Mouse (Mus musculus) thymus, adult 2 months (tissue): Measurements from ENCODE around the gene Itga2. TPM values are rescaled to one million over a fixed set of nuclear protein-coding genes. Genes with fewer than 3 reads are reported as not detected.
A peak's percentile ranks its signal among the peaks of the same experiment; 100 is the strongest.

Experiments
- DNase-seq: peaks from one replicate; pipeline ENCODE4 v3.0.0; 2021
- H3K27ac ChIP-seq: fragments of 200-500 bp; 2 replicates; pipeline ENCODE4 v1.5.1; 2012; ENCODE audit warnings: low read length, control low read depth; ENCODE audit not compliant: control insufficient read depth, insufficient read depth
- H3K27me3 ChIP-seq: fragments of 200-500 bp; 2 replicates; pipeline ENCODE4 v1.6.1; 2012; ENCODE audit warnings: mild to moderate bottlenecking, low read length, moderate library complexity, mixed read lengths; ENCODE audit not compliant: control insufficient read depth, insufficient read depth
- H3K36me3 ChIP-seq: fragments of 200-500 bp; 2 replicates; pipeline ENCODE4 v1.6.1; 2012; ENCODE audit warnings: mild to moderate bottlenecking, low read length, moderate library complexity; ENCODE audit not compliant: control insufficient read depth, insufficient read depth
- H3K4me1 ChIP-seq: fragments of 200-500 bp; replicated peaks from 2 replicates; pipeline ENCODE4 v1.6.1; 2012; ENCODE audit warnings: low read length; ENCODE audit not compliant: control insufficient read depth, insufficient read depth
- H3K4me3 ChIP-seq: fragments of 200-500 bp; 2 replicates; pipeline ENCODE4 v1.5.1; 2012; ENCODE audit warnings: mild to moderate bottlenecking, low read length, control low read depth, moderate library complexity; ENCODE audit not compliant: control insufficient read depth, insufficient read depth
- CTCF ChIP-seq: fragments of 200-500 bp; IDR thresholded peaks from 2 replicates; pipeline ENCODE4 v1.5.1; 2012; ENCODE audit warnings: mild to moderate bottlenecking, control low read depth, low read length, moderate library complexity, borderline replicate concordance; ENCODE audit not compliant: control insufficient read depth, poor library complexity, insufficient read depth; ENCODE audit errors: extremely low read depth
- POLR2A ChIP-seq: fragments of 200-500 bp; IDR thresholded peaks from 2 replicates; pipeline ENCODE4 v1.6.1; 2012; ENCODE audit warnings: mild to moderate bottlenecking, low read length, control low read depth, moderate library complexity; ENCODE audit not compliant: control insufficient read depth, poor library complexity, insufficient read depth; ENCODE audit errors: extremely low read depth
- WGBS: fragments of 180-500 bp; shearing (Covaris S2); methylation state at CpG from one replicate; pipeline ENCODE4 v1.1.7; 2018; 5-methylcytosine and 5-hydroxymethylcytosine counted together
- polyA plus RNA-seq: library from polyadenylated mRNA; depleted of rRNA; stranded (reverse); fragments of >200 nt; gene quantifications from 2 replicates; pipeline ENCODE4 v1.2.3, GENCODE M21; 2012

Gene Itga2
- polyA plus RNA-seq, 1 experiment, result 0.13 TPM

DNA sequence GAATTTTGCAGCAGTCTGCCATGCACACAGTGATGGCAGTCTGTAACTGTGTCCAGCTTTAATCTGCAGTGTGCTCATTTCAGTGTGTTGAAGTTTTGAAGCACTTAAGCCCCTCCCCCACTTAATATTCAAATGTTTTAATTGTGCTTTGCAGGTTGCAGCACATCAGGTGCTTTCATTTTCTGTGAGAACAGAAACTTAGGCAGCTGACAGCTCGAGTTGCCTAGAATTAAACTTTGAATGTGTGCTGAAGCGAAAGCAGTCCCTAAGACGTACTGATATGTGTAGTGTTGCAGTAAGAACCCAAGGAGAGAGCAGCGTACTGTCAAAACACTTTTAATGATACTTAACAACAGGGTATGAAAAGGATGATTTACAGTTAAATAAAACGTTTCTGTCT lies 99.1 kb downstream of the Itga2 start:
- no peaks in the 10 kb centered on the region for H3K4me1 ChIP-seq
- no peak for TF ChIP-seq CTCF
- TF ChIP-seq POLR2A, result no peak
- H3K27ac ChIP-seq, result no peak overlapping the region
- 80% methylated on average over 5 of the region's 5 CpGs for WGBS
- no peak overlapping the region for H3K4me3 ChIP-seq
- no peak for DNase-seq
- H3K27me3 ChIP-seq, result no peaks in the 10 kb centered on the region
- peaks cover 11% of the 10 kb centered on the region for H3K36me3 ChIP-seq

DNA sequence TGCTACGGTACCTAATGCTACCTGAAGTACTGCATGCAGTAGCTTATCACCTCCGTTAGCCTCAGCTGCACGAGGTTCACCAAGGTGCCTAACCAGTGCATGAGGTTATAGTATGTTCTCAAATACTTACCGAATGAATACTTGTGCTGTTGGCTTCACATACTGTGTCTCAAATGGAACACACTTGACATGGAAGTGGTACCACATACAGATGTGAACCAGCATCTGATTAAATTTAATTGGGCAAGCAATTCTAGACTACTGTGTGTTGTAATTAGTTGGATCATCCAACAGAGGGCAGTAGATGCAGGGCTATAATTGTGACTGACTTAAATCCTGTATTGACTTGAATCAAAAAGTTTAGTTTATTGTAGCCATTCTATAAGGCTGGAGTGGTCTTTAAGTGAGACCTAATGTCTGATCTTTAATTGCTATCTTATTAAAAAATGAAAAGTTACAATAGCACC lies 100.5 kb downstream of the Itga2 start:
- peaks cover 21% of the 10 kb centered on the region for H3K36me3 ChIP-seq

DNA sequence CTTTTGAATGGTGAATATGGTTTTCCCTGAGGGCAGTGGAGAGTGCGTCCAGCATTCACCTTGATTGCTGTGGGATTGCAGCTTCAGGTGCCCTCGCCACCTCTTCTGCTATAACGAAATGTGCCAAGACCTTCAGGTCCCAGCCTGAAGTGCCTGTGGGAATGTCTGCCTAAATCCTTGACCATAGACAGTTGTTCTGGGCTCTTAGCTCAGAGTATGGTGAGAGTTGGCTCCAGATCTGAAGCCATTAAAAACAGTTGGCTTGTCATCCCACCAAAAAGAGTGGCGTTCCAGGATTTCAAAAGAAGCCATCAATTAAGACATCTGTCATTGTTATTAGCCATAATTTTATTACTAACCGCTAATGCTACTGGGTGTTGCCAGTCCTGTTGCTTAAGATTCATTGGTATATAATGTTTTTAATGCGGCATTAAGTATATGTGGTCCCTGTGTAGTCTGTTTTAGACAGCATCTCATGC lies 106.5 kb downstream of the Itga2 start:
- H3K36me3 ChIP-seq, result peaks cover 23% of the 10 kb centered on the region
- no peak for TF ChIP-seq POLR2A
- TF ChIP-seq CTCF, result no peak
- no peak overlapping the region for H3K4me3 ChIP-seq
- no peaks in the 10 kb centered on the region for H3K27me3 ChIP-seq
- over 99% methylated on average over 6 of the region's 6 CpGs for WGBS
- H3K4me1 ChIP-seq, result no peaks in the 10 kb centered on the region
- no peak overlapping the region for H3K27ac ChIP-seq
- DNase-seq, result no peak

More for the DNA sequence above, 100.5 kb downstream of the Itga2 start:
- DNase-seq, result peak; percentile 35
- TF ChIP-seq CTCF, result no peak
- TF ChIP-seq POLR2A, result no peak
- WGBS, result 90% methylated on average over 4 of the region's 4 CpGs
- no peak overlapping the region for H3K4me3 ChIP-seq
- no peaks in the 10 kb centered on the region for H3K27me3 ChIP-seq
- no peak overlapping the region for H3K27ac ChIP-seq
- no peaks in the 10 kb centered on the region for H3K4me1 ChIP-seq

DNA sequence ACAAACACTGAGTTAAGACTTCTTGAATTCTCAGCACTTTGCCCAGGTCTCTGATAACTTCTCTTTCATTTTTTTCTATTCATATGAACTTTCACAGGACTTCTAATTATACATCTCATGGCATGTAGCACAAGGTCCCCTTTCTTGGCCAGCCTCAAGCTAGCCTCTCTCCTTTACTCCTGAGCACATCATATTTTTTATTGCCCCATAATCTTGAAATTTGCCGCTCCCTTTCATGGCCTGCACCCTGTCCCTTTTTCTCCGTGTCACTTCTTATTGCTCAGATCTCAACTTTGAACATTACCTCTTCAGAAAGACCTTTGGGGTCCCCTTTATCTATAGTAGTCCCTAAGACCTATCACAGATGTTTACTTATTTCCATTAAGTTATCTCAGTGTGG lies 109.0 kb downstream of the Itga2 start:
- TF ChIP-seq CTCF (no peak), POLR2A (no peak)

DNA sequence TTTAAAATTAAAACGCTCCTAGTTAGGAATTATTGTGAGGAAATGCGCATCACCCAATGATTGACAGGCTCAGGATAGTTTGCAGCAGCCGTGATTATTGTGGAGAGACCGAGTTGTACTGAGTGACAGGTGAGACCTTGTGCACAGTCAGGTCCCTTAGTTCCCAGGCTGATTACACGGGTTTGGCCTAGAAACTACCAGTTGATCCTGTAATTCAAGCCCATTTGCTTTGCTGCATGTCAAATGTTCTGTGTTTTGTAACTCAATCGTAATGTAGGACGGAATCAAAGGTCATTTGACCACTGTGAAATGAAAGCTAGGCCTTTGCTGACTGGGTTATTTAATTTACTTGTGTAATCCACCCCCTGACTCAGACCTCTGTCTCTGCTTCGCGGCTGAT lies 113.4 kb downstream of the Itga2 start:
- WGBS, result 20% methylated on average over 9 of the region's 9 CpGs
- TF ChIP-seq CTCF (no peak), POLR2A (no peak)
- Histone ChIP-seq H3K4me3 (peak overlapping the region; percentile 63), H3K4me1 (0 out of 2 replicates have a peak, but pooled peaks cover 2% of the 10 kb centered on the region), H3K27me3 (no peaks in the 10 kb centered on the region), H3K36me3 (no peaks in the 10 kb centered on the region), H3K27ac (no peak overlapping the region)
- no peak for DNase-seq

More for the DNA sequence above, 109.0 kb downstream of the Itga2 start:
- no peaks in the 10 kb centered on the region for H3K27me3 ChIP-seq
- H3K4me1 ChIP-seq, result 0 out of 2 replicates have a peak, but pooled peaks cover 2% of the 10 kb centered on the region
- peaks cover 16% of the 10 kb centered on the region for H3K36me3 ChIP-seq
- DNase-seq, result no peak
- no peak overlapping the region for H3K4me3 ChIP-seq
- WGBS, result 99% methylated on average over 2 of the region's 2 CpGs
- no peak overlapping the region for H3K27ac ChIP-seq

DNA sequence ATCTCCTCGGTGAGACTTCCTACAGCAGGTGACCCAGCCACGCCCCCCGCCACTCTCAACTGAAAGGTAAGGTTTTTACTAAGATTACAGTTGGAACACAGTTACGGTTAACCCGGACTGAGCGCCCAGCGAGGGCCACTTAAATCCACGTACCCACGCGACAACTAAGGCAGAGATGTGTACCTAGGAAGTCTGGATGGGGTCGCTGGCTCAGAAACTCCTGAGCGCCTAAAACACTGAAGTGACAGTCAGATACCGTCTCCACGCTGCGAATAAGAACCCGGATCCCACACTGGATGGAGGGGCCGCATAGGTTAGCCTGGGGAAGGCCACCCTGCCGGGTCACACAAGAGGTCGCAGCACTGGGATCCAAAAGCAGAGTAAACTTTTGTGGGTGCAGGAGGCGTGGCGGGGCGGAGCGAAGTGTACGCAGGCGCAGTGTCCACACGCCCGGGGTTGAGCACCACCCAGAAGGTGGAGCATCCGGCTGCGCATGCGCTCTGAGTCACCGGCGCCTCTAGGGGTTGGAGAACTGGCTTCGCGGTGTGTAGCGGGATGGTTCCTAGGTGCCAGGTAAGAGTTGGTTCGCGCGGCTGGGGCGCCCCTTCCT lies 114.0 kb downstream of the Itga2 start, which contains the start of gene Mocs2:
Gene Mocs2, plus strand, starts transcription at position 486 of the 610 bp plus-strand sequence.
- peak; percentile 95 for DNase-seq
- Histone ChIP-seq H3K27ac (no peak within 1 kb of the TSS), H3K4me3 (peak within 1 kb of the TSS; percentile 63), H3K4me1 (0 out of 2 replicates have a peak, but pooled peaks cover 2% of the 10 kb centered on the region), H3K27me3 (no peaks in the 10 kb centered on the region), H3K36me3 (no peaks in the 10 kb centered on the region)
- TF ChIP-seq POLR2A (0 out of 2 replicates have a peak, but pooled peaks have one; percentile 73), CTCF (no peak)
- under 1% methylated on average over 39 of the region's 39 CpGs for WGBS

DNA sequence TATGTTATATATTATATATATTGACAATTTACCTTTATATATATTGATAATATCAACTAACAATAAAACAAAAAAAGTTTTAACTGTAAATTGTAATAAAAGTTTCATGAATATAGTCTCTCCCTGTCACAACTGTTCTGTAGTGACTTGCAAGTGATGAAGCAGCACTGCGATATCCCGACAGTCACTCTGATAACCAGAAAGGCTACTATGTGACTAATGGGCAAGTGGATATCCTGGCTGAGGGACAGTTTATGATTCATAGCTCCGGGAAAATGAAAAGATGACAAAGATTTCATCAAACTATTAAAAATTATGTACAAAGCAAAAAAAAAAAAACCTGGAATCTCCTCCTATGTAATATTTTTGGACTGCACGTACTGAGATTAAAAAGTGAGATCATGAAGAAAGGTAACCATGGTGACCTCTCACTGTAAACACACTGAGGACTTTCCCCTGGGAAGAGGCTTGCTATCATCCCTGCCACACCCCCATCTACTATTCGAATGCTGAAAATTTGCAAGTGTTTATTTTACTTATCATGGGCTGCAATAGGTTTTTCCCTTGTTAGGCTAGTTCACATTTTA lies 122.2 kb downstream of the Itga2 start:
- TF ChIP-seq CTCF (no peak), POLR2A (no peak)

More for the DNA sequence above, 122.2 kb downstream of the Itga2 start:
- WGBS, result 92% methylated on average over 5 of the region's 5 CpGs
- Histone ChIP-seq H3K4me1 (no peaks in the 10 kb centered on the region), H3K4me3 (no peak overlapping the region), H3K27ac (no peak overlapping the region), H3K36me3 (no peaks in the 10 kb centered on the region), H3K27me3 (no peaks in the 10 kb centered on the region)
- DNase-seq, result no peak
